Mouse (Mus musculus): ENCODE data around the gene Exoc4.

- TF ChIP-seq POLR2A (IDR thresholded peaks at IDR 0.05; ENCODE audit: low read depth, low read length) (no peak), CTCF (conservative IDR thresholded peaks at IDR 0.05; ENCODE audit: insufficient read depth, insufficient read length, low read depth, low read length) (no peak)
Observed at GRCm38 (mm10) chr6:33871286-33871685, 622.4 kb downstream of the Exoc4 start.

All from kidney, adult 2 months (tissue).